Mouse (Mus musculus): ENCODE measurements around the gene Tmem258.

DNA sequence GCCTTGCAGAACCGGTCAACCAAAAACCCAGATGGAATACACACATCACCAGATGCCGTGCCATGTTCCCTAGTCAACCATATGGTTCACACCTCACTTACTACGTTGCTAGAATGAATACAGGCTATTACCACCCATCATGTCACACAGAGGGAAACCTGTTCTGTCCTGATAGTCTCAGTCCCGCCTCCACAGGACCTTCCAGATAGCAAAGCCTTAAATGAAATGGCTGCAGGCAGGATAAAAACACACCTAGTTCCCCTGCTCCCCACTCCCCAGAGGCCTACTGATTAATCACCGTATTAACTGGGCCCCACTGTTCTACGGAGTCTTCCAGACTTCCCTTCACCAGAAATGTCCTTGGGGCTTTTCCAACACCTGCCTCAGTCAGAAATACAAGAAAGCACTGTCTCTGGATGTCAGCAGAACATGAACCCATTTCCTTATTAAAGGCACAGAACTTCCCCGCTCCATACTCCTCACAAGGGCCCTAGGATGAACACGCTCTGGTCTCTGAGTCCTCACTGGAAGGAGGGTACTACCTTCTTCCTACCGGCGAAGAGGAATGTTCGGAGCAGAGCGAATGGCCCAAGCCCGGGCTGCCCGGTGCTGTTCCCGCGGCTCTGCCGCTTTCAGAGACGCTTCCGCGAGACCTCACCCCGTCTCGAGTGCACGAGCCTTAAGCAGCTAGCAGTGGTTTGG, 517 bp upstream of the Tmem258 start:
- TF ChIP-seq POLR2A (IDR thresholded peaks at IDR 0.05; ENCODE audit: insufficient read depth, low read depth, low read length), result no peak
- TF ChIP-seq CTCF (IDR thresholded peaks at IDR 0.05), result no peak

Measured in heart, adult 2 months (tissue).